Mouse (Mus musculus) midbrain, postnatal 0 days (tissue): Measurements from ENCODE around the gene Wnt10b. TPM values are rescaled to one million over a fixed set of nuclear protein-coding genes. Genes with fewer than 3 reads are reported as not detected.

Experiments used
- ATAC-seq: fragments of 200-750 bp; cut with Nextera tagmentation; 2 replicates; pipeline ENCODE4 v1.8.0; 2017; ENCODE audit warnings: moderate number of reproducible peaks, mild to moderate bottlenecking, moderate TSS enrichment, moderate library complexity; ENCODE audit not compliant: low FRiP score
- DNase-seq: peaks from one replicate; pipeline ENCODE4 v3.0.0-alpha.2; 2015; ENCODE audit warnings: low spot score
- H3K27ac ChIP-seq: fragments of 300-500 bp; sonication (generic); 2 replicates; pipeline ENCODE4 v1.5.1; 2014; ENCODE audit warnings: low read depth, mild to moderate bottlenecking, low read length, mixed read lengths
- H3K27me3 ChIP-seq: fragments of 300-500 bp; sonication (generic); 2 replicates; pipeline ENCODE4 v1.6.1; 2014; ENCODE audit warnings: low read length, control low read depth, mixed read lengths; ENCODE audit not compliant: insufficient read depth
- H3K36me3 ChIP-seq: fragments of 300-500 bp; sonication (generic); 2 replicates; pipeline ENCODE4 v1.6.1; 2014; ENCODE audit warnings: low read length, control low read depth, mixed read lengths; ENCODE audit not compliant: insufficient read depth
- H3K4me1 ChIP-seq: fragments of 300-500 bp; sonication (generic); 2 replicates; pipeline ENCODE4 v1.6.1; 2014; ENCODE audit warnings: mild to moderate bottlenecking, control low read depth, antibody characterized with exemption, low read length, mixed read lengths; ENCODE audit not compliant: insufficient read depth
- H3K4me2 ChIP-seq: fragments of 300-500 bp; sonication (generic); 2 replicates; pipeline ENCODE4 v1.6.1; 2014; ENCODE audit warnings: low read depth, mild to moderate bottlenecking, low read length, mixed read lengths; ENCODE audit not compliant: poor library complexity, severe bottlenecking
- H3K4me3 ChIP-seq: fragments of 300-500 bp; sonication (generic); 2 replicates; pipeline ENCODE4 v1.5.1; 2014; ENCODE audit warnings: low read depth, mild to moderate bottlenecking, low read length, moderate library complexity
- H3K9ac ChIP-seq: fragments of 300-500 bp; sonication (generic); replicated peaks from 2 replicates; pipeline ENCODE4 v1.6.1; 2014; ENCODE audit warnings: mild to moderate bottlenecking, low read length, moderate library complexity, mixed read lengths; ENCODE audit not compliant: poor library complexity, severe bottlenecking
- H3K9me3 ChIP-seq: fragments of 300-500 bp; sonication (generic); 2 replicates; pipeline ENCODE4 v1.6.1; 2016; ENCODE audit warnings: low read length, control low read depth
- CTCF ChIP-seq: IDR thresholded peaks from 2 replicates; pipeline ENCODE4 v1.5.1; 2016; ENCODE audit warnings: antibody characterized with exemption, mild to moderate bottlenecking
- WGBS: fragments of 180-500 bp; shearing (Covaris S2); extraction: QIAGEN DNeasy Blood & Tissue Kit; methylation state at CpG from one replicate; pipeline ENCODE4 v1.1.7; 2014; 5-methylcytosine and 5-hydroxymethylcytosine counted together
- polyA plus RNA-seq: library from polyadenylated mRNA; unstranded; fragments of >200 nt; fragmentation: Nextera tagmentation; extraction: Ambion mirVana; gene quantifications from 2 replicates; pipeline ENCODE4 v1.2.1, GENCODE M21; 2015
- total RNA-seq: library from RNA; depleted of rRNA; stranded (reverse); fragments of >200 nt; gene quantifications from 2 replicates; pipeline ENCODE4 v1.2.3, GENCODE M21; 2014

Gene Wnt10b
- total and polyA plus RNA-seq, 2 experiments from 2014 or later, result 1.5 TPM; not detected in 1

DNA sequence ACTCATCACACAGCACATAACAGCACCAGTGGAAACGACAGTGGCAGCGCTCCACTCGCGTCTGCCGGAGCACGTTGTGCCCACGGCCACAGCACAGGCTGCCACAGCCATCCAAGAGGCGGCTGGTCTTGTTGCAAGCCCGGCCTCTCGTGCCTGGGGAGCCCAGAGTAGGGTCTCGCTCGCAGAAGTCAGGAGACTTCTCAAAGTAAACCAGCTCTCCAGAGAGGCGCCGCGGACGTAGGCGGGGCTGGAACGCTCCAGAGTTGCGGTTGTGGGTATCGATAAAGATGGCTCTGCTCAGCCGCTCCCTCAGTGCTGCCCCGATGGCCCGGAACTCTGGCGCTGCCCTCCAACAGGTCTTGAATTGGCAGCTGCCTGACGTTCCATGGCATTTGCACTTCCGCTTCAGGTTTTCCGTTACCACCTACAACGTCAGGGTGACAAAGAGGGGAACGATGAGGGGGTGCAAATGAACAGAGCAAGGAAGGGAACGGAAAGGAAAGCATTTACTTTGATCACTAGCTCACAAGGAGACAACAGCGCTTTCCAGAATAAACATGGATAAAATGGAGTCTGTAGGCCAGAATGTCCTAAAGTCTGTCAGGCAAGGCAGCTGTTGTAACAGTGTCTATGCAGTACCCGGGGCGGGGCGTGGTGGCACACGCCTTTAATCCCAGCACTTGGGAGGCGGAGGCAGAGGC, 5.3 kb downstream of the Wnt10b start:
- peak overlapping the region; percentile 49 for H3K4me2 ChIP-seq
- no peak for TF ChIP-seq CTCF
- WGBS, result 3% methylated on average over 36 of the region's 36 CpGs
- no peak for DNase-seq
- no peak for ATAC-seq
- no peaks in the 10 kb centered on the region for H3K9me3 ChIP-seq
- H3K9ac ChIP-seq, result 0 out of 2 replicates have a peak overlapping the region, but pooled peaks have one; percentile 29
- no peaks in the 10 kb centered on the region for H3K36me3 ChIP-seq
- H3K27ac ChIP-seq, result no peak overlapping the region
- peaks cover 55% of the 10 kb centered on the region for H3K27me3 ChIP-seq
- peak overlapping the region; percentile 26 for H3K4me3 ChIP-seq
- peaks cover 3% of the 10 kb centered on the region; the same call in 1 of the 2 replicates for H3K4me1 ChIP-seq

DNA sequence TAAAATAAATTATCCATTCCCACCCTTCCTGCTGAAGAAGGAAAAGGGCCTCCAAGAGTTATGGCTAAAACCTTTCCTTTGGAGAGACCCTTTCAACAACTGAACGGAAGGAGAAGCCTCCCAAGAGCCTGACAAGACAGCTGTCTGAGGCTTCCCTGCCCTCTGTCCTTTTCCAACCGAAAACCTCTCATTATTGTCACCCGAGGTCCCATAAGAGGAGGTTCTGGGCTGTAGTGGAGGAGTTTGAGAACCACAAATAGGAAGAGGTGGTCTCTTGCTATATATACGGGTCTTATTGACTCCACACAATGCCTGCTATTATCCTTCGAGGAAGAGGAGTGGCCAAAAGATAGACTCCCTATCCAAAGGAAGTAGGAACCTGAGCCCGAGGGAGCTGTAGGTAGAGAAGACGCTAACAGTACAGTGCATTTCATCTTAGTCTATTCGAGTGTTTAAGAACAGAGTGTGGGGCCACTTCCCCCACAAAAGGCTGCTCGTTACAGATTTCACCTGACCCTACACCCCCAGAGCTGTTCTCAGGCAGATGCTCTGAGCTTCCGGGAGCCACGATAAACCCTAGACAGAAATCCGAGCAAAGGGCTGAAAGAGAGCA, 6.0 kb downstream of the Wnt10b start:
- H3K4me2 ChIP-seq, result peak overlapping the region; percentile 49
- no peak for DNase-seq
- no peak overlapping the region for H3K27ac ChIP-seq
- H3K36me3 ChIP-seq, result no peaks in the 10 kb centered on the region
- TF ChIP-seq CTCF, result no peak
- ATAC-seq, result no peak
- 0 out of 2 replicates have a peak, but pooled peaks cover 2% of the 10 kb centered on the region for H3K4me1 ChIP-seq
- peak overlapping the region; percentile 26; the same call in 1 of the 2 replicates for H3K4me3 ChIP-seq
- WGBS, result 9% methylated on average over 12 of the region's 12 CpGs
- no peaks in the 10 kb centered on the region for H3K9me3 ChIP-seq
- H3K27me3 ChIP-seq, result peaks cover 47% of the 10 kb centered on the region
- no peak overlapping the region for H3K9ac ChIP-seq

DNA sequence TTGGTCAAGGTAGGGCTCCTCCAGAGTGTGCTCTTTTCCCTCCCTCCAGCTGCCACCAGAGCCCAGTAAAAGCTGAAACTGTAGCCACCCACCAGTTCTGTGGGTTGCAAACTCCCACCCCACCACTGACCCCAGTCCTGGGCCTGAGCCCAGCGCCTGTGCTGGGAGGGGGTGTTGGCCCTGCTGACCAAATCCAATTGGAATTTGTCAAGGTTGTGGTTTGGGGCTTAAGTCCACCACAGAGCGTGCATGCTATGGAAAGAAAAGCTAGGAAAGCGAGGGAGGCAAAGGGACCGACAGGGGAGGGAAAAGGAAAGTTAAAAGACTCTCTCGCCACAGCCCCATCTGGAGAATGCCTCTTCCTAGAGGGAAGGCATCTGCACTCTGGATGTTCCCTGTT, 9.7 kb downstream of the Wnt10b start:
- TF ChIP-seq CTCF, result no peak
- Histone ChIP-seq H3K4me2 (no peak overlapping the region), H3K36me3 (no peaks in the 10 kb centered on the region), H3K27me3 (peaks cover 16% of the 10 kb centered on the region; the same call in 1 of the 2 replicates), H3K4me3 (no peak overlapping the region), H3K27ac (no peak overlapping the region), H3K9ac (no peak overlapping the region), H3K9me3 (no peaks in the 10 kb centered on the region), H3K4me1 (0 out of 2 replicates have a peak, but pooled peaks cover 2% of the 10 kb centered on the region)
- 20% methylated on average over 5 of the region's 5 CpGs for WGBS
- ATAC-seq (no peak), DNase-seq (no peak)

DNA sequence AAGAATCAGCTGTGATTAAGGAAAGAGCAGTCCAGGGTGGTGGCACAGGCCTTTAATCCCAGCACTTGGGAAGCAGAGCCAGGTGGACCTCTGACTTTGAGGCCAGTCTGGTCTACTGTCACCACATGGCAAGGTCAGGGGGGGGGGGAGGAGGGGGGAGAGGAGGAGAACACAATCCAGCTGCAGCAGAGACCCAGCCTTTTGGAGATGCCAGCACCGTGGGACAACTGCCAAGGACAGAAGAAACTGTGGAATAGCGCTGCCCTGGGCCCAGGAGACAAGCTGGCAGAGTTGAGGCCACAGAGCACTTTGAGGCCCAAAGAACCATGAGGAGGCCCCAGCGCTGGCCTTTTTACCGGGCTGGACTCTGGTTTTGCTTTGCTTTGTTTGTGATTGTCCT, 12.0 kb downstream of the Wnt10b start:
- no peak for TF ChIP-seq CTCF
- Histone ChIP-seq H3K4me1 (peaks cover 5% of the 10 kb centered on the region; the same call in 1 of the 2 replicates), H3K9ac (no peak overlapping the region), H3K4me3 (no peak overlapping the region), H3K36me3 (no peaks in the 10 kb centered on the region), H3K9me3 (no peaks in the 10 kb centered on the region), H3K27me3 (peaks cover 7% of the 10 kb centered on the region; the same call in 1 of the 2 replicates), H3K27ac (no peak overlapping the region), H3K4me2 (no peak overlapping the region)
- no peak for ATAC-seq
- WGBS, result 69% methylated on average over 4 of the region's 4 CpGs
- DNase-seq, result no peak

DNA sequence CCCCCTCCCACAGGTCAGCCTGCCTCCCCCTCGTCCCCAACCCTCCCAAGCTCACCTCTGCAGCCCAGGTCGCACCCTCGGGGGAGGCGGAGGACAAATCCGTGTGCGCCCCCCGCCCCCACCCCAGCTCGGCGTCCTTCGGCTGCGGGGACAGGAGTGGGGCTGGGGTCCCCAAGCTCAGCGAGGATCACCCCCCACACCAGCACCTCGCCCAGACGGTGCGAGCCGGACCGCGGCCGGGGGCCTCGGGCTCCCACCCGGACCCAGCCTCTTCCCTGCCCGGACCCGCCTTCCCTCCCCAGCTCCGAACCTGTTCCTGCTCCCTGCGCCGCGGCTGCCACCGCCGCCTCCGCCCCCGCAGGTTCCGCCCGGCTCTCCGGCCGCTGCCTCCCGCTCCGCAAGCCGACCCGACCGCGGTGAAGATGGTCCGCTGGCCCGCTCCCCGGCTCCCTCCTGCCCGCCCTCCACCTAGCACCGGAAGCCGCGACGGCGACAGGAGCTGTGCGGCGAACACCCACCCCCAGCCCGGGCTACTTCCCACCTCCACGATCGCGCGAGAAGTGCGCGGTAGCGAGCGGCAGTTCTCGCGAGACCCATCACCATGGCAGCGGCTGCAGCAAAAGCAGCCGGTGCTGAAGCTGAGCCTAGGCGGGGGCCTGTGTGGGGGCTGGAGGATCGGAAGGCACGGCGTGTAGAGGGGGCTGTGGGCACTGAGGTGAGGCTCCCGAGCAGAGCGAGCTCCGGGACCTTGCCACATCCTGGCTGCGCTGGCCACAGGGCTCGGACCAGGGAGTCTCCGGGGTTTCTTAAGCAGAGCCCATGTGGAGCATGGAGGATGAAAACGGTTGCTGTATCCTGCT, 15.1 kb downstream of the Wnt10b start, which contains the start of gene Arf3:
Gene Arf3 (minus strand): TSS at position 545 of the 860 bp plus-strand sequence.
- Histone ChIP-seq H3K27me3 (no peaks in the 10 kb centered on the region), H3K9me3 (no peaks in the 10 kb centered on the region), H3K36me3 (0 out of 2 replicates have a peak, but pooled peaks cover 5% of the 10 kb centered on the region), H3K4me1 (peaks cover 5% of the 10 kb centered on the region; the same call in 1 of the 2 replicates), H3K4me3 (peak within 1 kb of the TSS; percentile 98), H3K4me2 (peak within 1 kb of the TSS; percentile 67), H3K27ac (peak within 1 kb of the TSS; percentile 97), H3K9ac (peak within 1 kb of the TSS; percentile 97)
- WGBS, result under 1% methylated on average over 59 of the region's 76 CpGs
- DNase-seq (peak; percentile 97), ATAC-seq (peak; percentile 97)
- no peak for TF ChIP-seq CTCF
